Mouse (Mus musculus): ENCODE data around the gene Hist1h1d. TPM values are rescaled to one million over a fixed set of nuclear protein-coding genes. Genes with fewer than 3 reads are reported as not detected.
"Not testable (repeated sequence)": the region's sequence is repeated elsewhere in the genome, so short reads cannot be mapped to it uniquely, and the experiment has no call there.

Gene Hist1h1d
- total RNA-seq, 2 experiments from 2014 or later: 12.0 to 12.4 TPM

DNA sequence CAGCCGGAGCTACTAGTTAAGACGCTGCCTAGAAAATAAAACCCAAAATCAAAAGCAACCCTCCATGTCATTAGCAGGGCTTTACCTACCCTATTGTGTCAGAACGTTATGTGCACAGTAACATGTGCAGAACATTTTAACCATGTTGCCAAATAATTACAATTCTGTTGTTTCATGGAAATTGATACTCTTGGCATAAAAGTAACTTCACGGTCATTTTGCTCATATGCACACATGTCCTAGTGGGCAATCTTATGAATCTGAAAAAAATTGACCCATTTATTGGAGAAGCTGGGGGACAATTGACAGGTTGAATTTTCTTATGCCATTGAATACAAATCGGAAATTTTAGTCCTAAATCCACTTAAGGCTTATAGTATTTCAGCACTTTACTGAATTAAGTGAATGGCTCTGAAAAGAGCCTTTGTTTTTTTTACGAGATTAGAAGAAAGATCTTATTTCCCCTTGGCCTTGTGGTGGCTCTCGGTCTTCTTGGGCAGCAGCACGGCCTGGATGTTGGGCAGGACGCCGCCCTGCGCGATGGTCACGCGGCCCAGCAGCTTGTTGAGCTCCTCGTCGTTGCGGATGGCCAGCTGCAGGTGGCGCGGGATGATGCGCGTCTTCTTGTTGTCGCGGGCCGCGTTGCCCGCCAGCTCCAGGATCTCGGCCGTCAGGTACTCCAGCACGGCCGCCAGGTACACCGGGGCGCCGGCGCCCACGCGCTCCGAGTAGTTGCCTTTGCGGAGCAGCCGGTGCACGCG, 17.4 kb downstream of the Hist1h1d start:
- intact Hi-C loops (cut with DNase I); DNase-seq: not testable (repeated sequence)

DNA sequence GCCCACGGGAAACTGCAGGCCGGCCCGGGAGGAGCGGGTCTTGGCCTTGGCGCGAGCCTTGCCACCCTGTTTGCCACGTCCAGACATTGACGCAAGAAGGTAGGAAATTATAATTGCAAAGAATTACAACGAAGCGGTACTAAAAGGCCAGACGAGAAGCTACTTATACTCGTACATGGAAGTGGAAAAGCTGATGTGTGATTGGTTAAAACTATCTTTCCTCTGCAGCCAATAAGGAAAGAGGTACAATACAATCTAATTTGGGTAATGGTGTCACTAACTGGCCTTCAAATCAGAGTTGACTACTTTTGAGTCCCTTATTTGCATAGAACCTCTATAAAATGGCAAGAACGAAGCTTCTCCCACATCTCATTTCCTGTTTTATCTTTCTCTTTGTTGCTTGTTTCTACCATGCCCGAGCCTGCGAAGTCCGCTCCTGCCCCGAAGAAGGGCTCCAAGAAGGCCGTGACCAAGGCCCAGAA, 18.0 kb downstream of the Hist1h1d start, which contains the start of the genes Hist1h2ae and Hist1h2bg:
Gene Hist1h2ae (minus strand): TSS at position 199 of the 482 bp plus-strand sequence.
Gene Hist1h2bg (plus strand): TSS at position 375 of the 482 bp plus-strand sequence.
- peak; percentile 57 for DNase-seq
- intact Hi-C loops (cut with DNase I): no loop called here

DNA sequence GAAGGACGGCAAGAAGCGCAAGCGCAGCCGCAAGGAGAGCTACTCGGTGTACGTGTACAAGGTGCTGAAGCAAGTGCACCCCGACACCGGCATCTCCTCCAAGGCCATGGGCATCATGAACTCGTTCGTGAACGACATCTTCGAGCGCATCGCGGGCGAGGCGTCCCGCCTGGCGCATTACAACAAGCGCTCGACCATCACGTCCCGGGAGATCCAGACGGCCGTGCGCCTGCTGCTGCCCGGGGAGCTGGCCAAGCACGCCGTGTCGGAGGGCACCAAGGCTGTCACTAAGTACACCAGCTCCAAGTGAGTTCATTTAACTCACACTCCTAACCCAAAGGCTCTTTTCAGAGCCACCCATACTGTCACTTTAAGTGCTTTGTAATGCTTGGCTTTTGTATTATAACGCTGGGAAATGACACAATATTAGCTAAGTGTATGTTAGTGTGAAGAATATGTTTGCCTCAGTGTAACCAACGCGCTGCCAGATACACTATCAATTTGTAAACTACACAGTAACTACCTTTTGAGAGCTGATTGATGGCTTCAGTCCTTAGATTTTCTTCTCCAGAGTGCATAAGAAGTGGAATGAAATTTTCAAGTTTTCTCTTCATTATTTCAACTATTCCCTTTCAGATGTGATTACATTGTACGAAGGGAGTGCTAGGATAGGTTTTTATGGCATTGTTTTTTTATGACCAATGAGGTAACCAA, 18.6 kb downstream of the Hist1h1d start:
- DNase-seq; intact Hi-C loops (cut with DNase I): not testable (repeated sequence)

DNA sequence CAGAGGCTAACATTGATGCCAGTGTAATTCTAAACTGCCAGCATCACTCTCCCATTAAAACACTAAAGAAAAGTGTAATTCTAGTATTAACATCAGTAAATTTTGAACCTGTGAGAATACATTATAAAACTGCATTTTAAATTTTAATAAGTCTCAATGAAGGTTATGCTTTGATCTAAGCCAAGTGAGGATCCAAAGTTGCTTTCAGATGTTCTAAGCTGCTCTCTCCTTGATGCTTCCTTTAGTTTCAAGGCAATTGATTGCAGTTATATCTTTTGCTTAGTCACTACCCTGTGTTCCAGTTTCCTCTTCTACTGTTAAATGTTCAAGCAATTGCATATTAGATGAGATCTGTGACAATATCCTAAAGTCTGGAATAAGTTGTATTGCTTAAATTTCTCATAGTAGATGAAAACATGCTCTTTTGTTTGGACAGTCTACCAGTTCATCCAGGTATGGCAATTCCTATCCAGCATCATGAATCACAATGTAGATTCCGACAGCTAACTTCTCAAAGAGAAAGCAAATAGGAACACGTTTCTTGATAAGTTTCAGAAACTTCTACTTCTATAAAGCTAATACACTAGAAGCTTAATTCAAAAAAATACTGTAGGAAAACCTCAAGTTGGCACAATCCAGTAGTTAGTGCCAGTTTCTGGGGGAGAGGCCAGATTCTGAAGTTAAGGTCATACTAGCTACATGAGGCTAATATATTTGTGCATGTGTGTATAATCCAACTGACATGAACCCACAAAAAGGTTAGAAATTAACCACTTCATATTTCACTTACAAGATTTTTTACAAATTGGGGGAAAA, 19.4 kb downstream of the Hist1h1d start:
- DNase-seq: no peak
- intact Hi-C loops (cut with DNase I): no loop called here

DNA sequence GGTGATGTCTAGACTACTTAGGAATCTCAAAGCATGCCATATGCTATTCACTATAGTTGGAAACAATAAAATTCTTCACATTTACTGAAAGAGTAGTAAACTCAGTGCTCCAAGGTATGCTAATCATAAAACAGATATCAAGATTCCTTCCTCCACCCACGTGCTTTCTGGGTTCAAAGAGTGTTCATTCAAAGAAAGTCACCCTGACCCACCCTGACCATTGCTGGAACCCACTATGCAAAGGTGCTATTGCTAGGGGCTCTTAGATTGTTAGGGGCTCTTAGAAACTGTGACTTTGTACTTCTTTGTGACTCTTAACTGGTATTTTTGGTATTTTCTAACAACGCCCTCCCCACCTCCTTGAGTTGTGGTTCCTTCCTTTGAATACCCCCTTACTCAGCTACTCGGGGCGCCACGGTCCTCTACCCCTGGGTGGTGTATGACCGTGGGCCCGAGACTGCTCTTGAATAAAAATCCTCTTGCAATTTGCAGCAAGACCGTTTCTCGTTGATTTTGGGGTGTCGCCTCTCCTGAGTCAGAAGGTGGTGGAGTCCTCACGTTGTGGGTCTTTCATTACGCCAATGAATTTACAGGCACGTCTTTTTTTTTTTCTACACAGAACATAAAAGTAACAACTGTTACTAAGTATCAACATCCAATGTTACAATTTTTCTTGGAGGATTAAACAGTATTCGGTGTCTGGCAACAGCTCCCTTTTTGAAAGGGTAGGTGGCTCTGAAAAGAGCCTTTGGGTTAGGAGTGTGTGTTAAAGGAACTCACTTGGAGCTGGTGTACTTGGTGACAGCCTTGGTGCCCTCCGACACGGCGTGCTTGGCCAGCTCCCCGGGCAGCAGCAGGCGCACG, 20.2 kb downstream of the Hist1h1d start:
- intact Hi-C loops (cut with DNase I); DNase-seq: not testable (repeated sequence)

DNA sequence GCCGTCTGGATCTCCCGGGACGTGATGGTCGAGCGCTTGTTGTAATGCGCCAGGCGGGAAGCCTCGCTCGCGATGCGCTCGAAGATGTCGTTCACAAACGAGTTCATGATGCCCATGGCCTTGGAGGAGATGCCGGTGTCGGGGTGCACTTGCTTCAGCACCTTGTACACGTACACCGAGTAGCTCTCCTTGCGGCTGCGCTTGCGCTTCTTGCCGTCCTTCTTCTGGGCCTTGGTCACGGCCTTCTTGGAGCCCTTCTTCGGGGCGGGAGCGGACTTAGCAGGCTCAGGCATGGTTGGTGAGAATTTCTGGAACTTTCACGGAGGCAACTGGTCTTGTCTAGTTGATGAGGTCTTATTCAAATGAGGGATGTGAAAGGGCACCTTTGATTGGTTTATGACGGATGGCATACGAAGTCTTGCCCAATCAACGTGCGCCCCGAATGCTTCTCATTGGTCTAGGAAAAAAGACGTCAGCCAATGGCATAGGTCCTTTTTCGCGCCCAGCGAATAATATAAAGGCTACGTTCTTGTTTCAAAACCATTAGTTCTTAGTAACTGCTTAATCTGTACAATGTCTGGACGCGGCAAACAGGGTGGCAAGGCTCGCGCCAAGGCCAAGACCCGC, 20.9 kb downstream of the Hist1h1d start, which contains the start of the genes Hist1h2bf and Hist1h2ad:
Gene Hist1h2bf (minus strand): TSS at position 299 of the 627 bp plus-strand sequence.
Gene Hist1h2ad (plus strand): TSS at position 484 of the 627 bp plus-strand sequence.
- intact Hi-C loops (cut with DNase I): not testable (repeated sequence)
- DNase-seq: peak; percentile 91

DNA sequence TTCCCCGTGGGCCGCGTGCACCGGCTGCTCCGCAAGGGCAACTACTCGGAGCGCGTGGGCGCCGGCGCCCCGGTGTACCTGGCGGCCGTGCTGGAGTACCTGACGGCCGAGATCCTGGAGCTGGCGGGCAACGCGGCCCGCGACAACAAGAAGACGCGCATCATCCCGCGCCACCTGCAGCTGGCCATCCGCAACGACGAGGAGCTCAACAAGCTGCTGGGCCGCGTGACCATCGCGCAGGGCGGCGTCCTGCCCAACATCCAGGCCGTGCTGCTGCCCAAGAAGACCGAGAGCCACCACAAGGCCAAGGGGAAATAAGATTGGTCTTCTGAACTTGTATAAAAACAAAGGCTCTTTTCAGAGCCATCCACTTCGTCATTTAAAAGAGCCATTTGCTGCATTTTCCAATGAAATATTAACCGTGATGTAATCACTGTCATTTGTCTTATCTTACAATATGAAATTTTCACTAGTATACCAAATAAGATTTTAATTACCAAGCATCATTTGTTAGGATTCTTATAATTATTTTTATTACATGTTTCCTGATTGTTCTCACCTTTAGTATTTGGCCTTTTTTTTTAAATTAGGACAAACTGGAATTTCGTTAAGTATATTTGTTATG, 21.6 kb downstream of the Hist1h1d start:
- DNase-seq; intact Hi-C loops (cut with DNase I): not testable (repeated sequence)

DNA sequence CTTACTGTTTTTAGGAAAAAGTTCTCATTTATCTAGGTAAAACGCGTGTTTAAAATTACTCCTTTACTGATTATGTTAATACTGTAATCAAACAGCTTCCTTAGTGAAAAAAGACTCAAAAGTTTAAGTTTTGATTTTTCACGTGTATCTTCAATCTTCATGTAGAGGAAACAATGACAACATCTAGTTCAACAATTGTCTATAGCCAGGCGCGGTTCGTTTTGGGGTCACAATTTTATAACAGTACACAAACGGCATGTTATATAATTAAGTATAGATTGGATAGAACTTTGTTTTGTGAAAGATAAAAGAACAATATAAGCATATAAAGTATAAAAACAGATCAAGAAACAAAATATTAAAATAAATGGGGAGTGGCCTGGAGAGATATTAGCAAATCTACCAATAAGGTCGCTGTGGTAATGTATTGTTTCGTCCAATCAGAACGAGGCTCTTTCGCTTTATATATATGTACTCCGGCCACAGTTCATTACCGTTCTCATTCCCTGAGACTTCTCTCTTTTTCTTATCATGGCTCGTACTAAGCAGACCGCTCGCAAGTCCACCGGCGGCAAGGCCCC, 22.3 kb downstream of the Hist1h1d start, which contains the start of gene Hist1h3d:
Gene Hist1h3d (plus strand): TSS at position 493 of the 581 bp plus-strand sequence.
- no peak for DNase-seq
- intact Hi-C loops (cut with DNase I): no loop called here

DNA sequence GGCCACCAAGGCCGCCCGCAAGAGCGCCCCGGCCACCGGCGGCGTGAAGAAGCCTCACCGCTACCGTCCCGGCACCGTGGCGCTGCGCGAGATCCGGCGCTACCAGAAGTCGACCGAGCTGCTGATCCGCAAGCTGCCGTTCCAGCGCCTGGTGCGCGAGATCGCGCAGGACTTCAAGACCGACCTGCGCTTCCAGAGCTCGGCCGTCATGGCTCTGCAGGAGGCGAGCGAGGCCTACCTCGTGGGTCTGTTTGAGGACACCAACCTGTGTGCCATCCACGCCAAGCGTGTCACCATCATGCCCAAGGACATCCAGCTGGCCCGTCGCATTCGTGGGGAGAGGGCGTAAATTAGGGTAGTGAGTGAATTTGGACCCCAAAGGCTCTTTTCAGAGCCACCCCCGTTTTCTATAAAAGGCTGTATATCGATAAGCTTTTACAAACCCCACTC, 22.8 kb downstream of the Hist1h1d start:
- DNase-seq; intact Hi-C loops (cut with DNase I): not testable (repeated sequence)

DNA sequence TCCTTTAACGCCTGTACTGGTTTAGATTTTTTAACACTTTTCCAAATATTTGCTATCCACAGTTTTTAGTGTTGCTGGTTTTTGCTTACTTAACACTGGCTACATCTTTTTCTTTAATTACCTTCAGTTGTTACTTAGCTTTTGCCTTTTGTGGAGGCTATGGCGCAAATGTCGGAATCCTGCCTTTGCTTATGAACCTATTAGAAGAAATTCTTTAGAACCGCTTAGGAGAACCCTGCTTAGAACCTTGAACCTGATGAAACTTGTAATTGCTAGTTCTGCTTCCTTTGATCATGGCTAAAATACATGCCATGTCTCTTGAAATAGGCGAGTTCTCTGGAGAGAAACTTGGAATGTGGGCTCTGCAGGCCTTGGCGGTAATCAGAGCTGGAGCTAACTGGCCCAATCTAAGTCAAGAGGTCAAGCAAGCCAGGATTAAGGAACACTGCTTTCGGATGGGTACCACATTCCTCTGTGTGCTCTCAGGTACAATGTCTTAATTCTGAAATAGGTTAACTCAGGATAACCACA, 23.4 kb downstream of the Hist1h1d start:
- intact Hi-C loops (cut with DNase I): no loop called here
- no peak for DNase-seq

DNA sequence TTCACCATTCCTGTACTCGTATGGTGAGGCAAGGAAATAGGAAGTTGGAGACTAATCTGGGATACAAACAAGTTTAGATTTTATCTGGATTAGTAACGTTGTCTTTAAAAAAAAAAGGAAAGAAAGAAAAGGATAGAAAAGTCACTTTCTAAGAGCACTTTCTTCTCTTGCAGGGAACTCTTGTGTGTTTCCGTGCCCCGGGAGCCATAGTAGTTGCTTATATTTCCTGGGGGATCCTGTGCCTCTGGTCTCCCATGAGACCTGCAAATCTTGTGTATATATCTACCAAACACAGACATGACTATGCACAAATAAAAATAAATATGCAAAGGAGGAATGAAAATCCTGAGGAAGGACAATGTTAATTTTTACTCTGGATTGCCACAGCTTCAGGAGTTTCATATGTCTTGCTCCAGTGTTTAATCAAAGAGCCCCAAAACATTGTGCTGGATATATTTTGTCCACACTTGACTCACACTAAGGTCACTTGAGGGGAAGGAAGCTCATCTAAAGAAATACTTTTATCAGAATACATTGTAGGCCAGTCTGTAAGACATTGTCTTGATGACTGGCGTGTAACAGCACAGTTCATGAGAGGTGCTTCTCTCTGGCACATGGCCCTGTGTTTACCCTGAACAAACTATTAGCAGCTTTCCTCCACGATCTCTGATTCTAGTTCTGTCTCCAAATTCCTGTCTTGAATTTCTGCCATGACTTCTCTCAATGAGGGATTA, 24.0 kb downstream of the Hist1h1d start:
- no peak for DNase-seq
- intact Hi-C loops (cut with DNase I): no loop called here

DNA sequence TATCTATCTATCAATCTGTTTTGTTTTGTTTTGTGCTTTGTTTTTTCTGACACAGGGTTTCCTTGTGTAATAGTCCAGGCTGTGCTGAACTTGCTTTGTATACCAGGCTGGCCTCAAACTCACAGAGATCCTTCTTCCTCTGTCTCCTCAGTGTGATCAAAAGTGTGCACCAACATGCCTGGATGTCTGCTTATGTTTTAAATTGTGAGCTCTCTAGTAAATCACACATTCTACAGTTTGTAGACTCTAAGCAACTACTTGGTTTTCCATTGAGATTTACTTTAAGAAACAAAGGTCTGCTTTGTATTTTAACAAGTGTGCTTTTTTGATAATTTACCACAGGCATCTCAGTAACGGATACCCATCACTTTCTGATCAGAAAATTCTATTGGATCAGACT, 24.8 kb downstream of the Hist1h1d start:
- no peak for DNase-seq
- intact Hi-C loops (cut with DNase I): no loop called here

DNA sequence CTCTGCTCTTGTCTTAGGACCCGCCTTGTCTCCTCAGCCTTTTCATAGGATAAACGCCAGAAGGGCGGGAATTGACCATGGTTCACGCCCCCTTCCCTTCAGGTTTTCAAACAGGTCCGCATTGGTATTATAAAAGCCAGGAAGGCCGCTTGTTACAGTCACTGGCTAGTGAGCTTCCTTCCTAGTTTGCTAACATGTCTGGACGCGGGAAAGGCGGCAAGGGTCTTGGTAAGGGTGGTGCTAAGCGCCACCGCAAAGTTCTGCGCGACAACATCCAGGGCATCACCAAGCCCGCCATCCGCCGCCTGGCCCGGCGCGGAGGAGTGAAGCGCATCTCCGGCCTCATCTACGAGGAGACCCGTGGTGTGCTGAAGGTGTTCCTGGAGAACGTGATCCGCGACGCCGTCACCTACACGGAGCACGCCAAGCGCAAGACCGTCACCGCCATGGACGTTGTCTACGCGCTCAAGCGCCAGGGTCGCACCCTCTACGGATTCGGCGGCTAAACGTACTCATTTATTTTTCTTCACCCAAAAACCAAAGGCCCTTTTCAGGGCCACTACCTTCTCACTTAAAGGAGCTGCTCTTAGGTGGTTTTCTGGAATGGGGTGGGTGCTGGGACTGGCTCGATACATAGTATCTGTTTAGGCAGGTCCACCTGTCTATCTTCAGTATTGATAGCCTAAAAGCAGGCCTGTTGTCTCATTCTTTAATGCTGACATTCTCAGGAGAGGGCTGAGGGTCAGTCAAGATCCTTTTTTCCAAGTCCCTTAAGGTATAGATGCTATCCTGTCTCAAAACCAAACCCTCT, 28.6 kb downstream of the Hist1h1d start, which contains the start of gene Hist1h4d:
Gene Hist1h4d (plus strand): TSS at position 191 of the 811 bp plus-strand sequence.
- DNase-seq: peak; percentile 93
- intact Hi-C loops (cut with DNase I): loop anchor here (5.0 kb wide), 1 partner anchor 106 kb away; no protein-coding TSS in a partner anchor

DNA sequence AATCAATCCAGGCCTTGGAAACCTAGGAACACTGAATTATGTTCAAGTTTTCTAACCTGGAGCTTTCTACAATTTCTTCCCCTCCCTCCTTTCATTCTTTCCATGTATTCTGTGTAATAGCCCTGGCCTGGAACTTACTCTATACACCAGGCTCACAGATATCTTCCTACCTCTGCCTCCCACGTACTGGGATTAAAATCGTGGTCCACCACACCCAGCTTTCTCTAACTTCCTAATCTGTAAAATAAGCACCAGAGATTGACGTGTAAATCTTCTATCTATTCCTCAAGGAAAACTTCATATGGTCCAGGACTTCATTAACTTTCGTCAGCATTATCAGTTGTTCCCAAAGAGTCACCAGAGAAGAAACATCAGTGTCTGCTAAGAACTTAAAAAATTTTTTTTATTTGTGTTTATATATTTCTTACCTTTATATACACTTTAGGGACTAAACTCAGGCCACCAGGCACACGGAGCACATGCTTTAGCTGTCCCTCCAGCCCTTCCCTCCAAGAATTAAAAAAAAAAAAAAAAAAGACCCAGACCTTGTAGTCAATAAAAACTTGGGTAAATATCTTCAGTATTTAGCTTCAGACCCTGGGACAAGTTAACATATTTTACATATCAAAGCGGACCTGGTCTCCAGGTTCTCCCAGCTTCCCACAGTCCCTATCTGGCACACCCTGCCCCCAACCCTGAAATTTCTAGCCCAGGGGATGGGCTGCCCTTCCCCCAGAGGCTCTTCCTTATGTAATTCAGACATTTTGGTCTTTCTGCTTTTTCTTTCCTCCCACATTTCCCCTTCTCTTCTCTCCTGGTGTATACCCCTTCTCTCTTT, 29.4 kb downstream of the Hist1h1d start:
- no peak for DNase-seq
- intact Hi-C loops (cut with DNase I): loop anchor here (5.0 kb wide), 1 partner anchor 105 kb away; no protein-coding TSS in a partner anchor

DNA sequence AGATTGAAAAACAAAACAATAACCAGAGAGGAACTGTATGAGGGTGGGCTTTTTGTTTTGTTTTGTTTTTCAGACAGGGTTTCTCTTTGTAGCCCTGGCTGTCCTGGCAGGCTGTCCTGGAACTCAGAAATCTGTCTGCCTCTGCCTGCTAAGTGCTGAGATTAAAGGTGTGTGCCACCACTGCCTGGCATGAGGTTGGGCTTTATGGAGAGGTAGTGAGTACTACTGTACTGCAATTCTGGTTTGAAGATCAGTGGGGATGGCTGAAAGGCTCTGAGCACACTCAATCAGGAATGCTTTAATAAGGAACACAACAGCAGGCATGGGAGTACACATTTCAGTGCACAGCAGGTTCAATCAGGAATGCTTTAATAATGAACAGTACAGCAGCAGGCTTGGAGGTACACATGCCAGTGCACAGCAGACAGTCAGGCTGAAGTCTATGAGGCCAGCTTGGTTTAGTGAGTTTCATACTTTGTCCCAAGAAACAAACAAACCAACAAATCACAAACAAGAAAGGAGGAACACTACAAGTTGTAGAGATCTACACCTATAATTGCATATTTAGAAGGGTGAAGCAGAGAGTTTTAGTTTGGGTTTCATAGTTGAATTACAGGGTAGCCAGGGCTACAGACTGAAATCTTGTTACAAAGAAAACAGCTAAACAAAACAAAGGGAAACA, 30.5 kb downstream of the Hist1h1d start:
- intact Hi-C loops (cut with DNase I): loop anchor here (5.0 kb wide), 1 partner anchor 104 kb away; no protein-coding TSS in a partner anchor
- DNase-seq: no peak
